Mouse (Mus musculus) monocyte, adult 59 days (primary cell): Measurements from ENCODE around the gene Hist1h2ai. TPM values are rescaled to one million over a fixed set of nuclear protein-coding genes. Genes with fewer than 3 reads are reported as not detected.

Experiments
- total RNA-seq, 2 experiments: library from RNA; stranded (reverse); gene quantifications; one replicate each; pipeline ENCODE4 v1.2.4; 2023

Hist1h2ai gene
- total RNA-seq = 10 to 100 TPM; 49.1 to 81.3 TPM

DNA sequence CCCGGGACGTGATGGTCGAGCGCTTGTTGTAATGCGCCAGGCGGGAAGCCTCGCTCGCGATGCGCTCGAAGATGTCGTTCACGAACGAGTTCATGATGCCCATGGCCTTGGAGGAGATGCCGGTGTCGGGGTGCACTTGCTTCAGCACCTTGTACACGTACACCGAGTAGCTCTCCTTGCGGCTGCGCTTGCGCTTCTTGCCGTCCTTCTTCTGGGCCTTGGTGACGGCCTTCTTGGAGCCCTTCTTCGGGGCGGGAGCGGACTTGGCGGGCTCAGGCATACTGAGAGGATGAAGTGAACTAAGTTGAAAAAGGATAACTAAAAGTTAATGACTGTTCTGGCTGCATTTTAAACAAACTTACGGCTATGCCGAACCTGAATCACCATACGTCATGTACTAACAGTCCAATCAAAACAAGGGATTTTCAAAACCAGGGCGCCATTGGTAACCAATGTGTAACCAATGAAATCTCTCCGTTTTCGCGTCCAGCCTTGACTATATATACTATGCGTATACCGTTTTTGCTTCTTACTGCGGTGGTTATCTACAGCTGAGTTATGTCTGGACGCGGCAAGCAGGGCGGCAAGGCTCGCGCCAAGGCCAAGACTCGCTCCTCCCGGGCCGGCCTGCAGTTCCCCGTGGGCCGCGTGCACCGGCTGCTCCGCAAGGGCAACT is at the start of gene Hist1h2ai, which contains the start of gene Hist1h2bl:
TSS of gene Hist1h2ai (plus strand) at position 559 of the 676 bp plus-strand sequence.
TSS of gene Hist1h2bl (minus strand) at position 280 of the 676 bp plus-strand sequence.

DNA sequence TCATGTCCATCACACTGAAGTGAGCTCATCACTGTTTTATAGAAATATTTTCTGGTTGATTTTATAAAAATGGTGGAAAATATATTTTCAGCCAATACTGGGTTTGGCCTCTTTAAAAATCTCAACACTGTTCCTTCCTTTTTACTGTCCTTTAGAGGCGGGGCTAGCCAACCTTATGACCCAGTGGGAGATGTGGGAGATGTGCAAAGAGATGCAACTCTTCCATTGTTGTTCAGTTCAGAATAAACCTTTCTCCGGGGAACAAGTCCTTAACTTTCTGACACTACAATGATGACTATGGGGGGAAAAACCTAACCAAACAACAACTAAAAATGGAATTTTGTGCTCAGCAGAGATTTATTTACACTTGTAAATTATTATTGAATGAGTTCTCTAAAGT is 38.9 kb upstream of the Hist1h2ai start, which contains the start of gene Olfr1360:
TSS of gene Olfr1360 (minus strand) at position 101 of the 400 bp plus-strand sequence.

DNA sequence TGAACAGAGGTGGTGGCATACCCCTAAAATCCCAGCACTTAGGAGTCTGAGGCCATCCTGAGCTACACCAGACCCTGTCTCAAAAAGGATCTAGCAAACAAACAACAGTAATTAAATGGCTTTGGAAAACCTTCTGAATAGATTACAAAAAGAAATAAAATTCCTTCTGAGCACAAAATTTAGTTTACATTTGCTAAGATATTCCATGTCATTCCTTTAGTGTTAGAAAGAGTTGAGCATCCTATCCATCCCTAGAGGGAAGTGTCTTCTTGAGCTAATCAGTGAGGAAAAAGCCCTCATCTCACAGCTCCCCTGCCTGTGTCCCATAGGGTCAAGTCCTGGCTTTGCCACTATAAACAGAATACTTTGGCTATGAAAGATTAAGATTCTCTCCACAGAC is 18.4 kb upstream of the Hist1h2ai start, which contains the start of gene Olfr1359:
TSS of gene Olfr1359 (plus strand) at position 301 of the 400 bp plus-strand sequence.

DNA sequence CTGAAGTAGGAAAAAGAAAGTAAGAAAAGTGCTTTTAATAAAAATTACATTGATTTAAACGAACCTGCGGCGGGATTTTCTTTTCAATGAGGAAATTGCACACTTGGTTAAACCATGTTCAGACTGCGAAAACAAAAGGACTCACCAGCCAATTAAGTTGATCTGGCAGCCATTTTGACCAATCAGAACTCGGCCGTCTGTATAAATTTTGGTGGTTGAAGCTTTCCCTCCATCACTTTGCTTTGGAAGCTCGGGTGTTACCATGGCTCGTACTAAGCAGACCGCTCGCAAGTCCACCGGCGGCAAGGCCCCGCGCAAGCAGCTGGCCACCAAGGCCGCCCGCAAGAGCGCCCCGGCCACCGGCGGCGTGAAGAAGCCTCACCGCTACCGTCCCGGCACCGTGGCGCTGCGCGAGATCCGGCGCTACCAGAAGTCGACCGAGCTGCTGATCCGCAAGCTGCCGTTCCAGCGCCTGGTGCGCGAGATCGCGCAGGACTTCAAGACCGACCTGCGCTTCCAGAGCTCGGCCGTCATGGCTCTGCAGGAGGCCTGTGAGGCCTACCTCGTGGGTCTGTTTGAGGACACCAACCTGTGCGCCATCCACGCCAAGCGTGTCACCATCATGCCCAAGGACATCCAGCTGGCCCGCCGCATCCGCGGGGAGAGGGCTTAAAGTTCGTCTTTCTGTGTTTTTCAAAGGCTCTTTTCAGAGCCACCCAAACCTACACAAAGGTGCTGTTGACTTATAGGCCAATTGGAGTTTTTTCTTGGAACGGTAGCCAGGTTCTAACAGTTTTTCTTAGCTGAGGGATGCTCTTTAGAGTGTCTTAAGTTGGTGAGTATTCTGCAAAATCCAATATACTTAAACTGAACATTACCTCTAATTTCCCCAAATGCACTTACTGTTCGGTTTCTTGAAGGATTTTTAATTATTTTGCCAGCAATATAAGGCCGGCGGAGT is 1.5 kb downstream of the Hist1h2ai start, which contains the start of gene Hist1h3h:
TSS of gene Hist1h3h (plus strand) at position 263 of the 961 bp plus-strand sequence.

DNA sequence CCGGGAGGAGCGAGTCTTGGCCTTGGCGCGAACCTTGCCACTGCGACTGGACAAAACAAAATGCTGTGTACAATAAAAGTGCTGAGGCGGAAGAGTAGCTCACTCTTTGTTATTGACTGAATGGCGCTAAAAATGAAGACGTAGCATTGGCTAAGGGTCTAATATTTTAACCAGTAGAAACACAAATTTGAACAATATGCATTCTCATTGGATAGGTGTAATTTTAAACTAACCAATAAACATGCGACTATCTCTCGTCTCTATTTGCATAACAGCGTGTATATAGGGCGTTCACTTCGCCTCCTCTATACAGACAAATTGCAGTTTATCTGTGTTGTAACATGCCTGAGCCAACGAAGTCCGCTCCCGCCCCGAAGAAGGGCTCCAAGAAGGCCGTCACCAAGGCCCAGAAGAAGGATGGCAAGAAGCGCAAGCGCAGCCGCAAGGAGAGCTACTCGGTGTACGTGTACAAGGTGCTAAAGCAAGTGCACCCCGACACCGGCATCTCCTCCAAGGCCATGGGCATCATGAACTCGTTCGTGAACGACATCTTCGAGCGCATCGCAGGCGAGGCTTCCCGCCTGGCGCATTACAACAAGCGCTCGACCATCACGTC is 5.6 kb downstream of the Hist1h2ai start, which contains the start of gene Hist1h2bm:
TSS of gene Hist1h2bm (plus strand) at position 288 of the 616 bp plus-strand sequence.

DNA sequence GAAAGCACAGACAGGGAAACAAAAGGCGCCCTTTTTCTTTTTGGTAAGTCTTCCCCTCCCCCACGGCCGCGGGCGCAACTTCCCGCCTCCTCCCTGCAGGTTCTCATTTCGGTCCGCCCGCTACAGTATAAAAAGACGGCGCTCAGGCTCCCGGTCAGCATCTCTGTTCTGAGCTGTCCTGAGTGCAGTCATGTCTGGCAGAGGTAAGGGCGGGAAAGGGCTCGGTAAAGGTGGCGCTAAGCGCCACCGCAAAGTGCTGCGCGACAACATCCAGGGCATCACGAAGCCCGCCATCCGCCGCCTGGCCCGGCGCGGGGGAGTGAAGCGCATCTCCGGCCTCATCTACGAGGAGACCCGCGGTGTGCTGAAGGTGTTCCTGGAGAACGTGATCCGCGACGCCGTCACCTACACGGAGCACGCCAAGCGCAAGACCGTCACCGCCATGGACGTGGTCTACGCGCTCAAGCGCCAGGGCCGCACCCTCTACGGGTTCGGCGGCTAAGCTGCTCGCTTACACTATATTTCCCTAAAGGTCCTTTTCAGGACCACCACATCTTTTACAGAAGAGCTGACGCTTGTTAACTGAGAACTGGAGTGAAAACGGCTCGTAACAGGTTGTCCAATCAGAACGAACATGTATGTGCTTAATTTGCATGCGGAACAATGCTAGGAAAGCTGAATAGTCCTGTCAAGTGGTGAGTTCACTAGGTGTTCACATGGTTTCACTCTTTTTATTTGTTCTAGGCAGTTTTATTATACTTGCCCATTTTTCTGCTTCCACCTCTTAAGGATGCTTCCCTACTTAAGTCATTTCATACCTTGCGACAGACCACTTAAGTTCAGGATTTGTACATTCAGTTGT is 18.9 kb downstream of the Hist1h2ai start, which contains the start of gene Hist1h4j:
TSS of gene Hist1h4j (plus strand) at position 159 of the 862 bp plus-strand sequence.

DNA sequence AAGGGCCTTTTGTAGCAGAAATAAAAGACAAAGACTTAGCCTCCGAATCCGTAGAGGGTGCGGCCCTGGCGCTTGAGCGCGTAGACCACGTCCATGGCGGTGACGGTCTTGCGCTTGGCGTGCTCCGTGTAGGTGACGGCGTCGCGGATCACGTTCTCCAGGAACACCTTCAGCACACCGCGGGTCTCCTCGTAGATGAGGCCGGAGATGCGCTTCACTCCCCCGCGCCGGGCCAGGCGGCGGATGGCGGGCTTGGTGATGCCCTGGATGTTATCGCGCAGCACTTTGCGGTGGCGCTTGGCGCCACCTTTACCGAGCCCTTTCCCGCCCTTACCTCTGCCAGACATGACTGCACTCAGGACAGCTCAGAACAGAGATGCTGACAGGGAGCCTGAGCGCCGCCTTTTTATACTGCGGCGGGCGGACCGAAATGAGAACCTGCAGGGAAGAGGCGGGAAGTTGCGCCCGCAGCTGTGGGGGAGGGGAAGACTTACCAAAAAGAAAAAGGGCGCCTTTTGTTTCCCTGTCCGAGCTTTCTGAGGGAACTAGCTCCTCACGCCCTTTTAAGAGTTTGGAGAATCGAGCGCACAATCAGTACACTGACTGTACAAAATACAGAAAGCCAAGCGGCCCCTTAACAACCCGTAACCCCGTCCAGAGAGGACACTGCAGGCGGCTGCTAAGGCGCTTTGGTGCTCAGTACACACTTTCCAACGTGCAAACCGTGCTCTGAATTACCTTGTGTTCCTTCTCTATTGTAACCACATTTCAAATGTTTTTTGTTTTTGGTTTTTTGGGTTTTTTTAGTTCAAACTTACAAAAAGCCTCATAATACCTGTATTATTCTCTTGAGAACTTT is 34.2 kb downstream of the Hist1h2ai start, which contains the start of gene Hist1h4k:
TSS of gene Hist1h4k (minus strand) at position 347 of the 859 bp plus-strand sequence.

DNA sequence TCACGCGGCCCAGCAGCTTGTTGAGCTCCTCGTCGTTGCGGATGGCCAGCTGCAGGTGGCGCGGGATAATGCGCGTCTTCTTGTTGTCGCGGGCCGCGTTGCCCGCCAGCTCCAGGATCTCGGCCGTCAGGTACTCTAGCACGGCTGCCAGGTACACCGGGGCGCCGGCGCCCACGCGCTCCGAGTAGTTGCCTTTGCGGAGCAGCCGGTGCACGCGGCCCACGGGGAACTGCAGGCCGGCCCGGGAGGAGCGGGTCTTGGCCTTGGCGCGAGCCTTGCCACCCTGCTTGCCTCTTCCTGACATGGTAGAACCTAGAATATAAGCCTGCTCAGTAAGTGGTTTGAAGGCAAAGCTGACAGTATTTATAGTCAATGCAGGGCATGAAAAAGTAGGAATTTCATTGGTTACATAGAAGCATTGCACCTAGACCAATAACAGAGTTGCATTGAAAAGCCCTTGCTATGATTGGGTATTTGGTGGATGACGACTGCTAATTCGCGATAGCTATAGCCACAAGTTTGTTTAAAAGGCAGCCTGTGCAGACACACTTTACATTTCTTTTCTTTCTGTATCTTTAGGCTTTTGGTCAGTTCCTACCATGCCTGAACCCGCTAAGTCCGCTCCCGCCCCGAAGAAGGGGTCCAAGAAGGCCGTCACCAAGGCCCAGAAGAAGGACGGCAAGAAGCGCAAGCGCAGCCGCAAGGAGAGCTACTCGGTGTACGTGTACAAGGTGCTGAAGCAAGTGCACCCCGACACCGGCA is 37.5 kb downstream of the Hist1h2ai start, which contains the start of the genes Hist1h2ak and Hist1h2bn:
TSS of gene Hist1h2ak (minus strand) at position 304 of the 762 bp plus-strand sequence.
TSS of gene Hist1h2bn (plus strand) at position 600 of the 762 bp plus-strand sequence.

Other genes starting within 250 kb of the Hist1h2ai start
- gene Nkapl, start 247.9 kb upstream of the Hist1h2ai start, total RNA-seq = under 1 TPM; 0.45 to 0.61 TPM
- 1 to 10 TPM in 1 of 2 experiments, under 1 TPM in 1; 0.21 to 1.3 TPM for gene Zkscan4, start 237.5 kb upstream of the Hist1h2ai start, total RNA-seq
- not detected for gene Gm10065, start 237.0 kb upstream of the Hist1h2ai start, total RNA-seq
- gene AK157302, start 221.2 kb upstream of the Hist1h2ai start, total RNA-seq = 1 to 10 TPM; 3.2 to 4.5 TPM
- 10 to 100 TPM; 13.1 to 17.2 TPM for gene Gm11273, start 215.0 kb upstream of the Hist1h2ai start, total RNA-seq
- 1 to 10 TPM; 4.9 to 5.6 TPM for gene Zkscan8, start 185.3 kb upstream of the Hist1h2ai start, total RNA-seq
- not detected for gene Olfr1366, start 173.6 kb upstream of the Hist1h2ai start, total RNA-seq
- not detected for gene Olfr1535, start 156.5 kb upstream of the Hist1h2ai start, total RNA-seq
- not detected for gene Olfr1364, start 134.7 kb upstream of the Hist1h2ai start, total RNA-seq
- not detected for gene Olfr1362, start 102.4 kb upstream of the Hist1h2ai start, total RNA-seq
- gene Olfr11, start 73.9 kb upstream of the Hist1h2ai start, total RNA-seq = not detected
- not detected for gene Olfr1361, start 53.0 kb upstream of the Hist1h2ai start, total RNA-seq
- gene Olfr1360, start 39.0 kb upstream of the Hist1h2ai start, total RNA-seq = not detected
- gene Olfr1359, start 18.3 kb upstream of the Hist1h2ai start, total RNA-seq = not detected
- gene Hist1h2bl, start 279 bp upstream of the Hist1h2ai start, total RNA-seq = 100 to 1,000 TPM in 1 of 2 experiments, 10 to 100 TPM in 1; 76.3 to 127 TPM
- 100 to 1,000 TPM; 116 to 129 TPM for gene Hist1h3h, start 1.2 kb downstream of the Hist1h2ai start, total RNA-seq
- gene Hist1h2bm, start 5.6 kb downstream of the Hist1h2ai start, total RNA-seq = 10 to 100 TPM in 1 of 2 experiments, 1 to 10 TPM in 1; 9.8 to 11.6 TPM
- gene Hist1h4j, start 18.6 kb downstream of the Hist1h2ai start, total RNA-seq = 10 to 100 TPM; 15.5 to 16.5 TPM
- gene Hist1h4k, start 34.1 kb downstream of the Hist1h2ai start, total RNA-seq = 100 to 1,000 TPM; 368 to 459 TPM
- gene Hist1h2ak, start 37.4 kb downstream of the Hist1h2ai start, total RNA-seq = 10 to 100 TPM; 38.3 to 45.1 TPM
- 100 to 1,000 TPM in 1 of 2 experiments, 10 to 100 TPM in 1; 96.0 to 110 TPM for gene Hist1h2bn, start 37.7 kb downstream of the Hist1h2ai start, total RNA-seq
- 100 to 1,000 TPM in 1 of 2 experiments, 10 to 100 TPM in 1; 97.5 to 117 TPM for gene Hist1h1b, start 64.2 kb downstream of the Hist1h2ai start, total RNA-seq
- 100 to 1,000 TPM; 136 to 153 TPM for gene Hist1h3i, start 66.9 kb downstream of the Hist1h2ai start, total RNA-seq
- gene Hist1h2an, start 70.8 kb downstream of the Hist1h2ai start, total RNA-seq = 10 to 100 TPM; 24.1 to 24.2 TPM
- gene Hist1h2bp, start 71.0 kb downstream of the Hist1h2ai start, total RNA-seq = 10 to 100 TPM; 19.4 to 40.1 TPM
- gene Hist1h2bq, start 93.8 kb downstream of the Hist1h2ai start, total RNA-seq = 100 to 1,000 TPM; 150 to 156 TPM
- gene Hist1h2ao, start 94.0 kb downstream of the Hist1h2ai start, total RNA-seq = 100 to 1,000 TPM; 303 to 332 TPM
- gene Hist1h4m, start 95.3 kb downstream of the Hist1h2ai start, total RNA-seq = 100 to 1,000 TPM; 127 to 412 TPM
- 100 to 1,000 TPM in 1 of 2 experiments, 10 to 100 TPM in 1; 44.0 to 264 TPM for gene Hist1h4n, start 115.8 kb downstream of the Hist1h2ai start, total RNA-seq
- gene Hist1h2ap, start 117.1 kb downstream of the Hist1h2ai start, total RNA-seq = 10 to 100 TPM; 29.1 to 43.8 TPM
- gene Hist1h2br, start 117.3 kb downstream of the Hist1h2ai start, total RNA-seq = 100 to 1,000 TPM; 156 to 160 TPM
- gene Zfp184, start 228.7 kb downstream of the Hist1h2ai start, total RNA-seq = under 1 TPM; 0.37 to 0.85 TPM